Mouse (Mus musculus): ENCODE measurements around the gene 1700001J03Rik. TPM values are rescaled to one million over a fixed set of nuclear protein-coding genes. Genes with fewer than 3 reads are reported as not detected.
"Not testable (repeated sequence)": the region's sequence is repeated elsewhere in the genome, so short reads cannot be mapped to it uniquely, and the experiment has no call there.

Gene 1700001J03Rik
- under 1 TPM; 0.81 to 0.91 TPM for total RNA-seq (2021)

DNA sequence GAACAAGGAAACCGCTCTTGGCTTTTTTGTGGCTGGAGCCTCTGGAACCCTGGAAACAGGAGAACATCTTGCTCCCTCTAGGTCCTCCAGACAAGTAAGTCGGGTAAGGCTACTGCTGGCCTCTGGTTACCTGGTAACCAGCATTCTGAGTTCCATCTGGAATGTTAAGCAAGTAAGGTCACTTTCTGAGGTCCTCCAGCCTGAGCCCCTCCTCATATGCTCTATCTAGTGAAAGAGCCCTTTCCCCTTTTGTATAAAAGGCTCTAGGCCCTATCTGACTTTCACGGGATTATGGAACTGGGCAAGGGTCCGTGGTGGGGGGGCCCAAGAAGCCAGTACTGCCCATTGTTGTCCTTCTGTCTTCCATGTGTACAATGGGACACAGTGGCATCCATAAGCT lies at the start of gene 1700001J03Rik:
Gene 1700001J03Rik (minus strand): TSS at position 101 of the 400 bp plus-strand sequence.
- DNase-seq, result not testable (repeated sequence)

GRCm38 (mm10) chr5:146234336-146234735 lies 49.2 kb upstream of the 1700001J03Rik start:
- DNase-seq, result no peak

DNA sequence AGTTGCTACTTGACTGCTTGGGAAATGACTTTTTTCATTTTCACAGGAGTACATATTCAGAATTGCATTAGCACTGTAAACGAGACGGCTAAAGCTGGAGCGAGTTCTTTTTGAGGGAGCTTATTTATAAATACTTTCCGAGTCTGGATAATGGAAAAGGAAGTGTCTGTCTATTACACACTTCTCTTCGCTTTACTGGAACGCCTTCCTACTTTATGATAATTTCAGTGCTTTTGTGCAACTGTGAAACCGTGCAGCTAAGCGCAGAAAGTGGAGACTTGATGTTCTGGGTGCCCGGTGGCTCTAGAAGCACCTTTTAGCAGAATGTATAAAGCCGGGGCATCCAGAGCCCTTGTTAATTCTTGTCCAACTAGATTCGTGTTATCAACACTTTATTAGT lies 47.7 kb upstream of the 1700001J03Rik start:
- no peak for DNase-seq

DNA sequence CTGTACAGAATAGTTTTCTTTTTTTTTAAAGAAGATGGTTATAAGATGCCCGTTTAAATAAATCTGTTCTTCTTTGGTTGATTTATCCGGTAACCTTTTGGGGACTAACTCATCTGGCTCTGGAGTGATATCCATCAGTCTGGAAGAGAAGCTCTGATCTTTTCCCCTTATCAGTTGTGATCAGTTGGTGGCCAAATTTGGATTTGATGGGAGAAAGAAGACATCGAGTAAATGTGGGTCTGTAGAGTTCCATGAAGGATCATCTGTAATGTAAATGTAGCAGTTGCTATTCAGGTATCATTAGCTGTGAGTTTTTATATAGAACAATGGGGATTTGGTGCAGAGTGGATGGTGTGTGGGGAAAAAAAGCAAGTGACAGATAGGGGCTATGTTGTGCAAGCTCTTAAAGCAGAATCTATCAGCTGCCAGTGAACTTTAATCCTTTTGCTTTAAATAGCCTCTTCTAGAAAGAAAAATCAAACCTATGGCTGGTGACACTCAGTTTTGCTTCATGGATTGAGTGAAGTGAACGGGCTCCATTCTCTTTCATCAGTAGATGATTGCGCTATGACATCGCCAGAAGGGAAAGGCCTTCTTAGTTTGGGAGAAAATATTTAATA lies 47.1 kb upstream of the 1700001J03Rik start:
- DNase-seq, result no peak

- no peak for DNase-seq
These were observed 46.5 kb upstream of the 1700001J03Rik start for GRCm38 (mm10) chr5:146231655-146231996.

DNA sequence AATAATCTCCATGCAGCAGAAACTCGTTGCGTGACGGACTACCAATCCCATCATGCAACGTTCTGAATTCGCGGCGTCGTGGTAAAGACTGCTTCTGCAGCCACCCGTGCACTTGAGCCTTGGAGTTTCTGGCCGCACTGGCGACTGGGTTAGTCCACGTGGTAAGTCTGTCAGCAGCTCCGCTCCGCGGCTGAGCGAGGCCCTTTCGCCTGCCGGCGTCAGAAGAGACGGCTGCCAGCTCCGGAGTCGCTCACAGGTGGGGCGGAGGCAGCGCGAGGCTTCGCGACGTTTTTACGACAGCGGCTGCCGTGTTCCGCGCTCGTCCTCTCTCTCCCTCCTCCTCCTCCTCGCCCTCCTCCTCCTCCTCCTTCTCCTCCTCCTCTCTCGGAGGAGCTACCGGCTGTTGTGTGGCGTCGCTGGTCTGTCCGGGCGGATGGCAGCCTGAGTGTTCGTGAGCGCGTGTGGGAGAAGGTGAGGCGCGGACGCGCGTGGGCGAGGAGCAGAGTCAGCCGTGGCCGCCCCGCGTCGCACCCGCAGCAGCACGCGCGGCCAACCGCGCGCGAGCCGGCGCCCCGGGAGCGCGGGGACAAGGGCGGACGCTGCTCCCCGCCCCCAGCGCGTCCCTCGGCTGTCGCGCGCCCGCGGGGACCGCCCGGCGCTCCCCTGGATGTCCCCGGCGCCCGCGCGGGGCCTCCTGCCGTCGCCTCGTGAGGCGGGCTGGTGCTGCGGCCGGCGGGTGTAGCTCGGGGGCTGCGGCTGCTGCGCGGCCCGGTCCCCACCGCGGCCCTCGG lies 46.0 kb upstream of the 1700001J03Rik start, which contains the start of gene Cdk8:
Gene Cdk8 (plus strand): TSS at position 367 of the 791 bp plus-strand sequence.
- DNase-seq, result peak; percentile 92

DNA sequence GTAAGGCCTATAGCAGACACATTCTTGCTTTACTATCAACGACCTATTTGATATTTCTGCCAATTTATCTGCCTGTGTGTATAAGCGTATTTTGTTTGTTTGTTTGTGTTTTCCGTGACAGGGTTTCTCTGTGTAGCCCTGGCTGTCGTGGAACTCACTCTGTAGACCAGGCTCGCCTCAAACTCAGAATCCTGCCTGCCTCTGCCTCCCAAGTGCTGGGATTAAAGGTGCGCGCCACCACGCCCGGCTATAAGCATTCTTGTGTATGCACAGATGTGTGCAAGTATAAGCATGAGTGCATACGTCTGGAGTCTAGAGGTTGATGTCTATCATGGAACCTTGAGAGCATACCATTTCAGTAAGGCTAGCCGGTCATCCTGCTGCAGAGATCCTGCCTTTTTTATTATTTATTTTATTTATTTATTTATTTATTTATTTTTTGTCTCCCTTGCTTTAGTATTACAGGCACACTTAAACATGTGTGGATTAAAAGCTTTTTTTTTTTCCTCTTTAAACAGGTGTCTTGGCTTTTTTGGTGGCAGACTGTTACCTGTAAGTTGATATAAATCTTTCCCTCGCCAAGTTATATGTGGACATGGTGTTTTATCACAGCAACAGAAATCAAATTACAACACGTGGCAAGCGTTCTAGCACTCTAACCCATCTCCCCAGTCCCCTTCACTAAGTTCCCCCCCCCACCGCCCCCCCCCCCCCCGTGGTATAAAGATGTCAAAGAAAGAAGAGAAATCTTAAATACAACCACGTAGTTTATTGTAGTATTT lies 45.0 kb upstream of the 1700001J03Rik start:
- no peak for DNase-seq

DNA sequence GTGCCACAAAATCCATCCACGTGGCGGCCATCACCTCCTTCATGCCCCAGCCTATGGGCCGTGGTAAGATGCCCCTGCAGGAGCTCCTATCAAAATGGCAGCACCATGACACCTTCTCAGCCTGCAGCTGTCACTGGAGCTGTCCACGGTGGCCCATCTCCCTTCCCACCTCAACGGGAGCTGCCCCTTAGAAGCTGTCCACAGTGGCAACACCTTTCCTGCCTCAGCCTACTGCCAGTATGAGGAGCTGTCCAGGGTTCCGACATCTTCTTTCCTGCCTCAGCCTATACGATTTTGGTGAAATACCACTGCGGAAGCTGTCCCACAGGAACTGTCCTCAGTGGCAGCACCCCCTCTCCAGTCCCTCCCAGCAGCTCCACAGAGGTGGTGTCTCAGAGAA lies 42.4 kb upstream of the 1700001J03Rik start:
- DNase-seq, result no peak

GRCm38 (mm10) chr5:146223786-146224185 lies 38.7 kb upstream of the 1700001J03Rik start:
- DNase-seq, result no peak

- no peak for DNase-seq
These were observed 36.6 kb upstream of the 1700001J03Rik start for GRCm38 (mm10) chr5:146221722-146222121.

DNA sequence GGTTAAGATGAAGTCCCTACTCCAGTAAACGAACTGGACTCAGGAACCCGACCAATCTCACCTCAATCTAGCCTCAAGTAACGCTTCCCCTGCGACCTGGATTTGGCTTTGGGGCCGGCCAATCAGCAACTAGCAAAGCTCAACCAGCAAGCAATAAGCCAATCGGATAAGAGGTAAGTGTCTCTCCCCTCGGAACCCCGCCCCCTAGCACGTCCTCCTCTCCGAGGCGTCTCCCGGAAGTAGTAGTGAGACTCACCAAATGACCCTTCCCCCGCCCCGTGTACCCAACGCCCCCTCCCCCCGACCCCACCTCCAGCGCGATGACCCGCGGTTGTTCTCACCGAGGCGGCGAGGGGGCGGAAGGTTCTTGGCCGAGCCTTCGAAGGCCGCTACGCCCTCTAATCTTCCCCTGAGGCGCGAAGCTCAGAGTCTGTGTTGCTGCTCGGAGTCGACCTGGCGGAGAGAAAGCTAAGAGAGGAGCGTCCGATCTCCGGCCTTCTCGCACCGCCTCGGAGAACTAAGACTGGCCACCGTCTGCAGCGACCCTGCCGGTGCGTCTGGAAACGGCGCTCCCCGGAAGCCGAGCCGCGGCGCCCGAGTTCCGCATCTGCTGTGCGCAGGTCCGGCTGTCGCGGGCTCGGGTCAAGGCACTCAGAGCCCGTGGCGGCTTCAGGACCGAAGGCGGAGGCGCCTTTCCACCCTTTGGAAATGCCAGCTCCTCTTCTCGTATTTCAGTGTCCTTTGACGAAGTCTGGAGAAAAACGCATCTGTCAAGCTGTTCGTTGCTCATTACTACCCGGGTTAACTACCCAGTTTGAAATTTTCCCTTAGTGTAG lies 36.0 kb upstream of the 1700001J03Rik start, which contains the start of gene Rnf6:
Gene Rnf6 (minus strand): TSS at position 677 of the 836 bp plus-strand sequence.
- DNase-seq, result peak; percentile 94

DNA sequence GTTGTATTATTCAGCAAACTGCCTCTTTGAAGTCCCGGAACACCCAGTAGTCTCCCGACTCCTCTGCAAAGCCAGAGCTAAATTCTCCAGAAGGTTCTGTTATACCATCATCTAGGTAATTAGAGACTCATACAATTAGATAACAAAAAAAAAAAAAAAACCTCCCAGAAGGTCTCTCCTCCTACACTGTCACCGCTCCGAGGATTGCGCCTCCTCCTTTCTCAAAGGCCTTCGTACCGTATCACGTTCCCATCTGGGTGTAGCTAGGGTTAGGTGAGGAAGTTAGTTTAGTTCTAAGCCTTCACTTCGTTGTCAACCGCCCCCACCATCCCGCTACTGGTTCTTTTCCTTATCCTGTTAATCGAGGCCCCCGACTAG lies 35.4 kb upstream of the 1700001J03Rik start:
- no peak for DNase-seq

- no peak for DNase-seq
These were observed 20.4 kb upstream of the 1700001J03Rik start for GRCm38 (mm10) chr5:146205537-146205936.

GRCm38 (mm10) chr5:146203921-146204320 lies 18.8 kb upstream of the 1700001J03Rik start:
- DNase-seq, result no peak

- DNase-seq, result no peak
These were observed 15.5 kb upstream of the 1700001J03Rik start for GRCm38 (mm10) chr5:146200580-146200979.

GRCm38 (mm10) chr5:146199540-146199939 lies 14.4 kb upstream of the 1700001J03Rik start:
- no peak for DNase-seq

- DNase-seq, result no peak
These were observed 14.0 kb upstream of the 1700001J03Rik start for GRCm38 (mm10) chr5:146199073-146199472.

DNA sequence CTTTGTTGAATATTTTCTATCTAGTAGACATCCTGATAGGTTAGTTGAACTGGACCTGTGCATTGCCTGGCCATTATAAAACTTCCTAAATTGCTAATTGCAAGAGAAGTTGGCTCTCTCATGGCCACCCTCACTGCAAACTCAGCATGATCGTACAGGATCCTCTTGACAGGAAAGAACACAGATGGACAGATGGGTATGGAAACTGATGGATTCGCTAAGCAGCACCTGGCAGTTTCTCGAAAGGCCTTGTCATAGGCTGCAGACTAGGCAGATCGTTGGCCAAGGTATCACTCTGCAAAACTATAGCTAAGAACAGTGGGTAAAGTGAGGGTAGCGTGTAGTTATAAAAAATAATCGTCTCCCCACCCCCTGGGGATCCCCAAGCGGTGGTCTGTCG lies 8.3 kb upstream of the 1700001J03Rik start:
- DNase-seq, result no peak

- no peak for DNase-seq
These were observed 5.6 kb upstream of the 1700001J03Rik start for GRCm38 (mm10) chr5:146190501-146191269.

DNA sequence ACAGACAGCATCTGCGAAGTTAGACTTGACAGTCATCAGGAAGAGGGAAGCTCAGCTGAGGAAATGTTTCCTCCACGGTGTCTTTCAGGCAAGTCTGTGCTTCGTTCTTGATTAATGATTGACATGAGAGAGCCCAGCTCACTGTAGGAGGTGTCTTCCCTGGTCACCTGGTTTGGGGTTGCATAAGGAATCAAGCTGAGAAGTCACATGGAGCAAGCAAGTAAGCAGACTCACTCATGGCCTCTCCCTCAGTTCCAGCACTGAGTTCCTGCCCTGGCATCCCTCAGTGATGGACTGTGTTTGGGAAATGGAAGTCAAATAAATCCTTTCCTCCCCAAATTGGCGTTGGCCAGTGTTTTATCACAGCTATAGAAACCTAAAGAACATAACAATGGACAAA lies 5.0 kb upstream of the 1700001J03Rik start:
- no peak for DNase-seq

GRCm38 (mm10) chr5:146188712-146189111 lies 3.6 kb upstream of the 1700001J03Rik start:
- DNase-seq, result no peak

Data from heart, postnatal 4 days (tissue).